Mouse (Mus musculus) lung, postnatal 25 days (tissue): Measurements from ENCODE around the gene Mmel1.

Source experiments
- DNase-seq: peaks from one replicate; pipeline ENCODE4 v3.0.0; 2022; ENCODE audit warnings: low spot score

Mmel1 gene

DNA sequence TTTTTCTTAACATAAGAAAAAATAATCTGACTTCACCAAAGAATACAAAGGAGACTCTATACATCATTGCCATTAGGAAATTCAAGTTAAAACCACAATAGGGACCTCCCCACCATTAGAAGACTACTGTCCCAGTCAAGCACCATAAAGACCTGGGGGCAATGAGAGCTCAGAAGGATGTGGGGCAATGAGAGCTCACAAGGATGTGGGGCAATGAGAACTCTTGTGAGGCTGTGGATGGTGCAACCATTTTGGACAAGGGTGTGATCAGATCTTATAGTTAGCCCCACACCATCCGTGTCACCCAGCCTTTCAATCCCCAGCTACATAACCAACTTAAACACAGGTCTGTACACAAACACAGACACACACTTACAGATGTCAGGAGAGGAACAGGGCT is 68.4 kb downstream of the Mmel1 start:
- no peak for DNase-seq

DNA sequence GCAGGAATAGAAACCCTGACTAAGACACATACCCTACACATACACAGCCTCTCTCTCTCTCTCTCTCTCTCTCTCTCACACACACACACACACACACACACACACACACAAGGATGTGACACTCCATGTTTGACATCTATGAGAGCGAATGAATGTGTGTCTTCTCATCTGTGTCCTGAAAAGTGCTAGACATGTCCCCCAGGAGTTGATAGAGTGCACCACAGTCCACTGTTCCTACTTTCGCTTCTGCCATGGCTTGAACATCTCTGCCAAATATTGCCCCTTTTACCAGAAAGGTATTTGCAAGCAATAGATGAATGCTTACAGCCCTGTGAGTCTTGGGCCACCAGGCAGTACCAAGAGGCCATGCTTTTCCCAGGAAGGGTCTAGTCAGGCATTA is 70.8 kb downstream of the Mmel1 start:
- DNase-seq, result no peak

DNA sequence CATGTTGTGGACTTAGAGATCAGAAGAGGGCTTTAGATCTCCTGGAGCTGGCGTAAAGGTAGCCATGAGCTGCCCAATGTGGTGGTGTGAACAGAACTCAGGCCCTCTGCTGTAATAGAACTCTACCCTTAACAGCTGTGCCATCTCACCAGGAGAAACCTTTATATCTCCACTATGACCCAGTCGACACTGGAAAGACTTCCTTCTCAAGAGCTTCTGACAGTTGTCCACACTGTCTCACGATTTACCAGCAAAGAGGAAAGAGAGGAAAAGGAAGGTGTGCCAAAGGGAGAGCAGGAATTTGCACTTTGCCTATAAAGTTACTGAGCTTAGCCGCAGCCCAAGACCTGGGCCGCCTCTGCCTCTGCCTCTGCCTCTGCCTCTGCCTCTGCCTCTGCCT is 72.4 kb downstream of the Mmel1 start:
- DNase-seq, result no peak

DNA sequence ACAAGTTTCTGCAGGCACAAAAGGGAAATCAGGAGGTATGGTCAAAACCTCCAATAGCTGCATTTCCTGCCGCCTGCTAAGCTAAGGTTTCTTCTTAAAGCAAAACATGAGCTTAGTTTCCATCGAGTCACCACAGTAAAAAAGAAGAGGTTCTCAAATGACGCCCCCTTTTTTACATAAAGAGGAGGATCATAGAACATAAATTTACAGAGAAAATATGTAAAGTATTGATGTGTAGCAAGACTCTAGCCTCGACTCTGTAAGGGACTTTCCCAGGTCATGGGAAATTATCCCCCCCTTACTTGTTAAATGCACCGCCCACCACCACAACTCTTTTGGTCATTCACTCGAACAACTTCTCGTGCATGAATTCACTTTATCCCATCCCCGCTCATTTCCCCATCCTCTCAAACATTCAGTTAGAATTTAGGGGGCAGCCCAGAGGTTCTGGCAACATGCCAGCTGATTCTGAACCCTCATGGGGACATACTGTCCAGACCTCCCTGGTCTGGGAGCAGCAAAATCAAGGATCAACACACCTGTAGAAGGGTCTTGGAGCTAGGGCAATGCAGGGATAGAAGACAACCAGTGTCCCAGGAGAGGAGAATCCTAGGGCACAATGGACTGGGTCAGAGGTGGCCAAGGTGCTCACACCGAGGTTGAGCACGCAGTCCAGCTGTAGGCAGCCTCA is 73.4 kb downstream of the Mmel1 start:
- DNase-seq, result no peak

DNA sequence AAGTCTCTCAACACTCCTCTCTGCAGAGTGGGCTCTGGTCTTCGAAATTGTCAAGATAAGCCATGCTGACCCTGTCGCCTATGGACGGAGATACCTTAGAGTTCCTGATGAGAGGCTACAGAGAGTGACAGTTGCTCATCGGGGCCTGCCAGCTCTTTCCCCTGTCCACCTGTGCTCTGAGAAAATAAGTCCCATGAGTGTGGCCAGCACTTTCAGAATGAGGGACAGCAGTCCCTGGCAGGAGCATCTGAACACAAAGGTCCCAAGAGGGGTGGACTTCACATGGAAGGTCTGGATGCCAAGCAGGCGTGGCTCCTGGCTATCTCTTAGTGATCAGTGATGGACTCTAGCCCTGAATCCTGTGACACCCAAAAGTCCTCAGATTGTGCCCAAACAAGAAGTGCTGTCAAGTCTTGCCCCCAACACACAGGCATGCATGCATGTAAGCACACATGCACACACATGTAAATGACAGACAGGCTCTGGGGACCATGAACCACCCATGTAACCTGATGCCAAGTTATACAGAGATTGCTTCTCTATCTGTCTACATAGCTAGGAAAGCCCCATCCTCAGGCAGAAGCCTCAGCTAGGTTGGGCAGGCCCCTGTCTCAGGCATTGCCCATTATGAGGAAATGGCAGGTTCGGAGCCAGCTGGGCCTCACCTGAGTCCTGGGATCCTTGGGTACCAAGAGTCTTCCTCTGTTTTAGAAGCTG is 74.1 kb downstream of the Mmel1 start:
- DNase-seq, result no peak

DNA sequence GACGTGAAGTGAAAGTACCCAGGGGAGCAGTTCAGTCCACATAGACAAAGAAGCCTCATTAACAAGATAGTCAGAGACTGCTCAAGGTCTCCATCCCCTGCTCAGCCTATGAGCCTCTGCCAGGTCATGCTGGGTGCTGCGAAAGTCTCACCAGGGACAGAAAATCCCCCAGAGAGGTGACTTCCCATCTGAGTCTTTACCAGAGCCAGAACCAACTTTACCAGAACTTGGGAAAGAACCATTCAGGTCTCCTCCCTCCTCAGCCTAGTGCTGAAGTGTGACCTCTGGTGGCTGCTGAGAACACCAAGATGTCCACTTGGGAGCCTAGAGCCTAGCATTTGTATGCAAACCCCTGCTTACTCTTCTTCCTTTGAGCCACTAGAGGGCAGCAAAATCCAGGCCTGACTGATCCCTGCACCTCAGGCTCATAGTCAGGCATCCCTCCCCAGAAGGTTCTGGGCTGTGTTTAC is 74.8 kb downstream of the Mmel1 start:
- DNase-seq, result peak; percentile 91
